Mouse (Mus musculus) cortical plate, adult 2 months (tissue): ENCODE measurements around the gene Olfm1.

Experiments used
- CTCF ChIP-seq: fragments of 200-500 bp; IDR thresholded peaks from 2 replicates; pipeline ENCODE4 v1.5.1; 2011; ENCODE audit warnings: mild to moderate bottlenecking, control low read depth, low read length; ENCODE audit not compliant: insufficient read depth; ENCODE audit errors: extremely low read depth
- POLR2A ChIP-seq: fragments of 200-500 bp; IDR thresholded peaks from 2 replicates; pipeline ENCODE4 v1.6.1; 2011; ENCODE audit warnings: mild to moderate bottlenecking, low read length, control low read depth; ENCODE audit not compliant: insufficient read depth; ENCODE audit errors: extremely low read depth

DNA sequence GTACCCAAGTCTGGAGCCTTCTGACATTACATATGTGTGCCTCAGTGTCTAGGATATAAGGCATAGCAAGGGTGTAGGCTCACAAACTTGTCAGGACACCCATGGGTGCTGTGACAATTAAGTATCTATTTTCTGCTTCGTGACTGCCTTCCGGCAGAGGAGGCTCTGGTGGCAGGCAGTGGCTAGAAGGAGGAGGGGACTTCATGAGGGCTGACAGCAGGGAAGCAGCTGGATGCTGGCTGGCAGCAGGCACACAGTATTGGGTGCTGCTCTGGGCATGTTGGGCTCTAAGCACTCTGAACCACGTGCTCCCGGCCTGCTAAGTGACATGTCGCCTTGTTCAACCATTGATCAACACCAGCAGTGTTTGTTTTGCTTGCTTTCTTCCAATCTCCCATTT, 32.0 kb downstream of the Olfm1 start:
- TF ChIP-seq CTCF (no peak), POLR2A (no peak)
